Mouse (Mus musculus) spleen, adult 18-20 months (tissue): Measurements from ENCODE around the gene Nap1l3.

Experiments
- DNase-seq, 2 experiments: peaks; one replicate each; pipeline ENCODE4 v3.0.0; 2022; ENCODE audit warnings: mixed read lengths in 2 of 2

Gene Nap1l3

DNA sequence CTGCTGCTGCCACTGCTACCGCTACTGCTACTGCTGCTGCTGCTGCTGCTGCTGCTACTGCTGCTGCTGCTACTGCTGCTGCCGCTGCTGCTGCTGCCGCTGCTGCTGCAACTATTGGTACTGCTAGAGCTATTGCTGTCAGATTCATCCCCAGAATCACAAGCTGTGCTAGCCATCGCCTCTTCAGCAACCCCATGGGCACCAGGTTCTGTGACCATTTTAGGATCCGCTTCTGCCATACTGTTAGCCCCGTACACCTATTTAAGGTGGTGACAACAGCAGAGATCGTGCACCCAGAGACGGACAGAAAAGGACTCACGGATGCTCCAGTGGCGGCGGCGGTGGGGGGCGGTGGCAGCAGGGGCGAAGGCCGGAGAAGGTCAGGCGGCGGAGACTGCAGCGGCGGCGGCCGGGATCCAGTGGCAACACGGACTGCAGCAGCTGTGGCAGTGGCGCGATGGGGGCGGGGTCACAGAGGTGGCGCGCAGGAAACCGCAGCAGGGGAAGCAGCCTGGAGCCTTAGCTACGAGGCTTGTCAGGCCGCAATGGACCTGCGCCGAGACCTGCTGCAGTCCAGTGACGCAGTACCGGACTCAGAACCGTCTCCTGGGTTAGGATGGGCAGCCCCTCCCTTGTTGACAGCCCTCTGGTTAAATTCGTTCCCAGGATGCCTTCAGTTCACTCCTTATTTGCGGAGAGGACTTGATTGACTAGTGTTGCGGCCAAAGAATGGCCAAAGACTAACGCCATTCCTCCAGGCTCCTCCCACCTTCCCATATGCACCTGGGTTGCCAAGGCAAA, at the start of gene Nap1l3:
TSS of gene Nap1l3 (minus strand) at position 621 of the 801 bp plus-strand sequence.
- peak; percentile 10 to 23 for DNase-seq

DNA sequence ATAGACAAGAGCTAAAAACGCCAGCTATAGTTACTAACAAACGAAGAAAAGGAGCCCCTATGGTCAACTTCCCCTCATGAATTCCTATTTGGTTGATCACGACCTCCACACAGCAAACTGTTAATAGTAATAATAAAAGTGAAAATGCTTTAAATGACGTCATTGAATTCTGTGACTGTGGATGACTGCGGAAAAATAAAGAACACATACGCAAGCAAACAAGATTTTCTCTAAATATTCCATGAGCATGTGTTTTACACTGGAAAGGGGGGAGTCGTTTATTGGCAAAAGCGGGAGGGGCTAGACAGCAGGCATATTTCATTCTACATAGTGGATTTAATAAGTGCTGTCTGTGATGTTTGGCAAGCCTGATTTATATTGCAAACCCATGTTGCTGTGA, 451 bp upstream of the Nap1l3 start:
- no peak for DNase-seq
